Mouse (Mus musculus): ENCODE data around the gene Mrpl54.

GRCm38 (mm10) chr10:81265540-81265939 lies 1.2 kb downstream of the Mrpl54 start:
- TF ChIP-seq CTCF (IDR thresholded peaks at IDR 0.05; ENCODE audit: low read depth) (no peak), EP300 (IDR thresholded peaks at IDR 0.05; ENCODE audit: low read depth) (no peak)
